Mouse (Mus musculus): ENCODE data around the gene Fam76a.
A peak's percentile ranks its signal among the peaks of the same experiment; 100 is the strongest.

The Fam76a gene

DNA sequence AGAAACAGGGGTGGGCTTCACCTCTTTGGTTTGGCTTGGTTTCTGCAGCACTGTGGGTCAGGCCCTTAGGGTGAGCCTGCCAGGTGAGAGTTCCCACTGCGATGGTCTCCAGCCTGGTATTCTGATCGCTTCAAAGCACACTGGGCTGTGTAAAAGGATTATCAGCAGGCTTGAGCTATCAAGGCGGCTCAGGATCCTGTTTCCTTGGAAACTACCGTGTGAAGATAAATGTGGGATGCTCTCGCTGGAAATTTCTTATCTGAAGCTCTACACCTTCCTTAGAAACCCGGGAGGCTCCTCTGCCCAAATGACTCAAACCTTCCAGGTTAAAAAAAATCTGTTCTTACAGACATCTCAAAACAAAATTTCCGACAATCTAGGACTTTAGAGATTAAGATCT, 28.0 kb downstream of the Fam76a start:
- DNase-seq (ENCODE audit: low spot score in 2 of 2), result peak; percentile 20 to 37

DNA sequence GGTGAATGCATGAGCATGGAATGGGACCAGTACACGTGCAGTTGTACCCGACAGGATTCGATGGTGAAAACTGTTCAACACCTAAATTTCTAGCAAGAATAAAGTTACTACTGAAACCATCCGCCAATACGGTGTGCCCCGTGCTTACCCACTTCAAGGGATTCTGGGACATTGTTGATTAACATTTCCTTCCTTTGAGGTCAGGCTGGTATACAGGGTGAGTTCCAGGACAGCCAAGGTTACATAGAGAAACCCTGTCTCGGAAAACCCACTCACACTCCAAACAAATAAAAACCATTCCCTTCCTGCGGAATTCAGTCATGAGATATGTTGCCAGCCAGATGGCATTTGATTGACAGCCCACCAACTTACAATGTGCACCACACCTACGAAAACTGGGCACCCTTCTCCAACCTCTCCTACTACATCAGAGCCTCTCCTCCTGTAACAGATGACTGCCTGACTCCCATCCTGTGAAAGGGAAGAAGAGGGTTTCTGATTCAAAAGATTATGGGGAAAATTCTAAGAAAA, 37.4 kb downstream of the Fam76a start:
- DNase-seq (ENCODE audit: low spot score in 2 of 2), result no peak

DNA sequence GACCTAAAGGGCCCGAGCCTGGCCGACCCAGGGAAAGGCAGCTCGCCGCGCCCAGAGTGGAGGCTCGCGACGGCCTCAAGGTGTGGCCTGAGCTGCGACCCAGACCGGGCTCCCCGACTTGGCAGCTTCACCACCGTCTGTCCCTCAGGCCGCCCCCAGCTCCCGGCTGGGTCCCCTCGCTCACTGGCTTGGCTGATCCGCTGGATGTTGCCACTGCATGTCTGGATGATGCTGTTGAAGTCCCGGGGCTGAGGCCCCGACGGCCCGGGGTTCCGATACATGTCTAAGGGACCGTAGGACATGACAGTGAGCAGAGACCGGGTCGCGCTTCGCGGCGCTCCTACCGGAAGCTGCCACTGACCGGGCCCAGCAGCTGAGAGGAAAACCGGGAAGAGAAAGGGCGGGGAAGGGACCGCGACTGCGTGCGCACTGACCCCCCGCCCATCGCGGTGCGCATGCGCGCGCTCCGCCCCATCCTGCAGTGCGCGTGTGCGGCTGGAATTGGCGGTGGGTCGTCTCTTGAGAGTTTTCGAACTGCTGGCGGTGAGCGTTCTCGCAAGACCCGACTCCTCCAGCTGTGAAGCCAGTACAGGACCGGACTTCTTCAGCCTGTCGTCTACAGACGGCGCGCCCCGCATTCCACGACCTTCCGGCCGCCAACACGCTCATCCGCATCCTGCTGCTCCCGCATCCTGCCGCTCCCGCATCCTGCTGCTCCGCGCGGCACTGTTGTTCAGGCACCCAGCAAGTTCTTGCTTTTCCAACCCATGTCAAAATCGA, 38.1 kb downstream of the Fam76a start, which contains the start of gene Stx12:
TSS of gene Stx12 (minus strand) at position 446 of the 780 bp plus-strand sequence.
- peak; percentile 89 for DNase-seq (ENCODE audit: low spot score in 2 of 2)

DNA sequence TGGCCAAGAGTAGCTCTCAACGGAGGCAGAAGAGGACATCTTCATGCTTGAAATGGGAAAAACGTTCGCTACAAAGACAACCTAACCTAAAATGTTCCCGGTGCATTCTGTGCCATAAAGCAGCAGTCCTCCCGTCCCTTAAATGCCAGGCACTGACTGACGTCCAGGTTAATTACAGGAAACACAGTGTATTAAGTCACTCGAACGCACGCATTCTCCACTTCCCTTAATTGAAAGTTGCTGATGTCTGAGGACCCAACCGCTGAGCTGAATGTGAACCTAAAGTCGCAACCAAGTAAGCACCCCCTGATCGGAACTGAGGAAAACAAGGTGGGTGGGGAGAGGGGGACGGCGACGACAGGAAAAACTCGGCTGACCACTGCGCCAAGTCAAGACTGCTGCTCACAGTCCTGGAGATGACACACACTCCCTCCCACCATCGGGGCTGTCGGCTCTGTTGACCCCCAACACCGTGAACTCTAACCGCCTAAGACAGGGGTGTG, 38.7 kb downstream of the Fam76a start:
- no peak for DNase-seq (ENCODE audit: low spot score in 2 of 2)

DNA sequence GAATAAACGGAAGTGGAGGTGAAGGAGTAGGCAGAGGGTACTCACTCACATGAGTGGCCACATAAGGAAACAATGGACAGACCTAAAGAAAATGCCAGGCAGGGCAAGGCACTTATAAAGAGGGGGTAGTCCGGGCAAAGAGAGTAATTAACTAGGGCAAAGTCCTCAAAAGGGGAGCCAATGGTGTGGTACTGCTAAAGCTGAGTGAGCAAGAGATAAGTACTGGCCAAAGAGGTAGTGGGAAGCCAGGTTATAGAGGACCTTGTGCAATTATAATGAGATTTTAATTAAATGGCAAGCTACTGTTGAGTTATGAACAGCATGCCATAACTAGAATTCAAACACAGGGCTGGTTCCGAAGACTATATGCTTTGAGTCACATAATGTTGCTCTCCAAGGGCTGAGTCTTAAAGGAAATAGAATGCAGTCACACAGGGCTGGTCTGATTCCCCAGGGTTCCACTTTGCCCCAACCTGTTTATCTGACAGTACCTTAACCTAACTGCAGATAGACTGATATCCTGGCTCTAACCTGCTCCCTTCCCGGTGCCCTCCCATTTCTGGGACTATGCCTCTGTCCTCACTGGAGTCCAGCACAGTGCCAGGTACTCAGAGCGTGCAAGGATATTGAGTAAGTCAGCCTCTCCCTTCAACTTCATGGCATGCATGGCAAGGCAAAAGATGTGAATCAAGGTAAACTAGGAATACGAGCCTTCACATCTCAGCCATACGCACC, 47.8 kb downstream of the Fam76a start:
- no peak for DNase-seq (ENCODE audit: low spot score in 2 of 2)

DNA sequence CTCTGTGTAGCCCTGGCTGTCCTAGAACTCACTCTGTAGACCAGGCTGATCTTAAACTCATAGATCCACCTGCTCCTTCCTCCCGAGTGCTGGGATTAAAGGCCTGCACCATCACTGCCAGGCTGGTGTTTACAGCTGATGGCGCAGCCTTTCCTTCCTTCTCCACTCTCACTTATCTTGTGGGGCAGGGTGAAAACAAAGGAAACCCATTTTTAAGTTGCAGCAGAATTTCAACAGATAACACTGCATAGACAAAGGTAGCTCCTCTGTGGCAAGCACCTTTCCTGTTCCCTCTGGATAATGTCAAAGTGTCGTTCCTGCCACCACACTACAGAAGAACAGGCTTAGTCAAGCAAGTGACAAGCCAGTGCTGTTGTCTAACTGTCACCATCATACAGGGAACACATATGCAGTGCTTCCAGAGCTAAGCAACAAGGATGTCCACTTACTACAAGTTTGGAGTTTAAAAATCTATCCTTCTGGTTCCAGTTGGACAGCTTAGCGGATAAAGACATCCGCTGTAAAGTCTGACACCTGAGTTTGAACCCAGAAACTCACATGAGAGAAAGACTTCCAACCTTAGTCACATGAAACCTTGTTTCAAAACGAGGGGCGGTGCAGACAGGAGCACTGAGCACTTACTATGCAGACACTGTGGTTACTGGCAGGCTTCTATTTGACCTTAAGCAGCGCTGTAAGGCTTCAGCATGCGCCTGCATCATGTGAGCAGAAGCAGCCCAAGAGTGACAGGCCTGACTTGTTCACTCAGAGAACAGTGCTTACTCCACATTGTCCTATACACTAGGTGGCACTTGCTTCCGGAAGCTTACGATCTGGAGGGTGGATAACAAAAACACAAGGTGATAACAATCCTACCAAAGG, 48.6 kb downstream of the Fam76a start:
- no peak for DNase-seq (ENCODE audit: low spot score in 2 of 2)

DNA sequence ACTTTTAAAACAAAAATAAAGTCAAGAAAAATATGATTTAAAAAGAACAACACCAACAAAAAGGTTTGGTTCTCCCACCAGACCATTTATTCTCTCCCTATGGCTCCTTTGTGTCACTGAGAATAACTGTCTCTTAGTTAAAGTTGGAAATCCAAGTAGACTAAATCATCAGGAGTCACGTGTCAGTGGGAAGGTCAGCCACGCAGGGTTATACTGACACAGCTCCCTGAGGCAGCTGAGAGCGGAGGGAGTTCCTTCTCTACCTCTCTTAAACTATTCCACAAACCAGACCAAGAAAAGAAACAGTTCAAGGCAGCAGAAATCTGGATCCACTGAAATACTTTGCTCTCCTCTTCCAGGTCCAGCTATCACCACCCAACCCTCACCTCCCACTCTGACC, 51.2 kb downstream of the Fam76a start:
- DNase-seq (ENCODE audit: low spot score in 2 of 2), result no peak

DNA sequence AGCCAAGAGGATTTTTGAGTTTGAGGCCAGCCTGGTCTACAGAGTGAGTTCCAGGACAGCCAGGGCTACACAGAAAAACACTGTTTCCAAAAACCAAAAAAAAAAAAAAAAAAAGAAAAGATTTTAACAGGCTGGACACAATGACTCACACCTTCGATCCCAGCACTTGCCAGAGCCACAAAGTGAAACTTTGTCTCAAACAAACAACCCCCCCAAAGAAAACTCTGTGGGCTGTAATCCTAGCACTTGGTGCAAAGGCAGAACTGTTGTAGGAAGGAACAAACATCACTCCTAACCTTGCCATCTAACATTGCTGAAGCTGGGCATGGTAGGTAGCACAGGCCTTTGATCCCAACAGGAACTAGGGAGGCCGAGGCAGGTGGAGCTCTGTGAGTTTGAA, 57.5 kb downstream of the Fam76a start:
- DNase-seq (ENCODE audit: low spot score in 2 of 2), result no peak

DNA sequence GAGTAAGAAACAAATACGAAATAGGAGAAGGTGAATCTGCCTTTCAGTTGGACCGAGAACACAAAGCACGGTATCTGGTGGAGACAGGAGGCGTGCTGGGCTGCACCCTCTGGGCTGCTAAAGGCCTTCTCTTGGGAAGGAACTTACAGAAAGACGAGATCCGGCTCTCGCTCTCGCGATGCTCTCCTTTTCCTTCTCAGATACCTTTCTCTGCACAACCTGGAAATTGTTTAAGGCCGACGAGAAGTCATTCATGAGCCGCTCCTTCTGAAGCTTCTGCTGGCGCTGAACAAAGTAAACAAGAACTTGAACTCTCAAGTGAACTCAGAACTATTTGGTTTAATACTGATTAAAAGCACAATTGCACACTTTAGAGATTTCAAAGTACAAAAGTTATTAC, 59.3 kb downstream of the Fam76a start:
- no peak for DNase-seq (ENCODE audit: low spot score in 2 of 2)

DNA sequence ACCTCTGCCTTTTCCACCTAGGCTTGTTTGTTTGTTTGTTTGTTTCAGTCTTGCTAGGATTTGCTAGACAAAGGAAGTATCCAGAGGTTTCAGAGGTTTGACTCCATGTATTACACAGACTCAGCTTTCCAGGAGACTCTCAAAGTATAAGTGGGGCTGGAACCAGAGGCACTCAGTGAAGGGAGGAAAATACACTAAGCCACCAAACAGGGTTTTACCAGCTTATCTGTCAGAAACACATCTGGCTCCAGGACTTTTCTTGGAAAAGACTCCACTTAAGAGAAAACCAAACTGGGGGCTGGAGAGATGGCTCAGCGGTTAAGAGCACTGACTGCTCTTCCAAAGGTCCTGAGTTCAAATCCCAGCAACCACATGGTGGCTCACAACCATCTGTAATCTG, 61.5 kb downstream of the Fam76a start:
- no peak for DNase-seq (ENCODE audit: low spot score in 2 of 2)

All from frontal cortex, postnatal 36 days (tissue).